ENCODE assay signal across 8 mouse cellular contexts in genomic region chr9:15044391-15045083, GRCm38 (mm10). TPM values are rescaled to one million over a fixed set of nuclear protein-coding genes. Genes with fewer than 3 reads are reported as not detected.
DNase-seq lines count a peak whose midpoint lies in the region; ATAC-seq and TF ChIP-seq lines count a peak whose summit lies in the region.

No protein-coding gene starts in this region.

- peak overlapping the region; percentile 84 for H3K4me2 ChIP-seq in heart, embryonic 12.5 days
- H3K4me2 ChIP-seq in embryonic facial prominence, embryonic 11.5 days (ENCODE audit: low read depth, low read length) = peak overlapping the region; percentile 56
- peak overlapping the region; percentile 89 for H3K4me2 ChIP-seq in intestine, embryonic 16.5 days (ENCODE audit: low read depth, low read length)

- peaks cover 20% of the 10 kb centered on the region for H3K4me1 ChIP-seq in heart, embryonic 12.5 days (replicated peaks)
- H3K4me1 ChIP-seq in embryonic facial prominence, embryonic 11.5 days (ENCODE audit: control insufficient read depth, insufficient read depth, low read length) = no peaks in the 10 kb centered on the region
- peaks cover 12% of the 10 kb centered on the region for H3K4me1 ChIP-seq in intestine, embryonic 16.5 days (ENCODE audit: control insufficient read depth, insufficient read depth, low read length)

- H3K27me3 ChIP-seq in heart, embryonic 12.5 days (replicated peaks) = 0 out of 2 replicates have a peak, but pooled peaks cover 3% of the 10 kb centered on the region
- no peaks in the 10 kb centered on the region for H3K27me3 ChIP-seq in C2C12 (ENCODE audit: control insufficient read depth, insufficient read depth, insufficient read length)
- H3K27me3 ChIP-seq in embryonic facial prominence, embryonic 11.5 days (ENCODE audit: control insufficient read depth, insufficient read depth, low read length) = no peaks in the 10 kb centered on the region
- no peaks in the 10 kb centered on the region for H3K27me3 ChIP-seq in intestine, embryonic 16.5 days (replicated peaks; ENCODE audit: control insufficient read depth, insufficient read depth, low read length)

- peak overlapping the region; percentile 82 for H3K9ac ChIP-seq in heart, embryonic 12.5 days
- H3K9ac ChIP-seq in embryonic facial prominence, embryonic 11.5 days (replicated peaks; ENCODE audit: low read length) = peak overlapping the region; percentile 95
- H3K9ac ChIP-seq in intestine, embryonic 16.5 days (ENCODE audit: low read depth, low read length) = peak overlapping the region; percentile 87

- intact Hi-C loops in heart, postnatal 36 days (cut with DNase I) = no loop called here

- no peaks in the 10 kb centered on the region; the same call in 1 of the 2 replicates for H3K36me3 ChIP-seq in heart, embryonic 12.5 days
- H3K36me3 ChIP-seq in C2C12 (ENCODE audit: control insufficient read depth, insufficient read depth) = no peaks in the 10 kb centered on the region
- H3K36me3 ChIP-seq in embryonic facial prominence, embryonic 11.5 days (replicated peaks; ENCODE audit: control insufficient read depth, insufficient read depth, low read depth, low read length) = no peaks in the 10 kb centered on the region; the same call in 1 of the 2 replicates
- H3K36me3 ChIP-seq in intestine, embryonic 16.5 days (ENCODE audit: control insufficient read depth, insufficient read depth, low read length) = no peaks in the 10 kb centered on the region

- DNase-seq in heart, postnatal 36 days = no peak
- peak; percentile 46 for DNase-seq in embryonic facial prominence, embryonic 11.5 days (ENCODE audit: low spot score)
- peak; percentile 48 for DNase-seq in naive thymus-derived CD4-positive, alpha-beta T cell, adult 2 months (ENCODE audit: low read depth)
- no peak for DNase-seq in cerebellum, postnatal 4 days (ENCODE audit: low spot score in 2 of 2)
- DNase-seq in lung, postnatal 4 days = no peak

- peak; percentile 4; the same call in 1 of the 2 replicates for ATAC-seq in heart, embryonic 12.5 days (ENCODE audit: insufficient number of reproducible peaks, low FRiP score)
- peak; percentile 18; the same call in 1 of the 2 replicates for ATAC-seq in embryonic facial prominence, embryonic 11.5 days (replicated peaks; ENCODE audit: insufficient number of reproducible peaks, low FRiP score, low TSS enrichment, low read depth)
- ATAC-seq in intestine, embryonic 16.5 days = peak; percentile 40

- H3K79me2 ChIP-seq in C2C12 (ENCODE audit: control insufficient read depth, insufficient read depth) = peaks cover 56% of the 10 kb centered on the region

- H3ac ChIP-seq in C2C12 (ENCODE audit: control insufficient read depth, insufficient read length, low read depth) = peak overlapping the region; percentile 81

- H3K4me3 ChIP-seq in heart, embryonic 12.5 days = peak overlapping the region; percentile 71
- peak overlapping the region; percentile 57 for H3K4me3 ChIP-seq in C2C12 (ENCODE audit: insufficient read depth, poor library complexity, severe bottlenecking)
- H3K4me3 ChIP-seq in embryonic facial prominence, embryonic 11.5 days (ENCODE audit: low read depth, low read length) = peak overlapping the region; percentile 84
- H3K4me3 ChIP-seq in intestine, embryonic 16.5 days (ENCODE audit: low read length) = peak overlapping the region; percentile 85

- no peak for TF ChIP-seq CTCF in C2C12 (IDR thresholded peaks at IDR 0.05; ENCODE audit: control insufficient read depth, insufficient read depth, insufficient read length)

- WGBS in heart, embryonic 12.5 days = 1% methylated on average over 28 of the region's 28 CpGs
- WGBS in embryonic facial prominence, embryonic 11.5 days = under 1% methylated on average over 28 of the region's 28 CpGs
- WGBS in intestine, embryonic 16.5 days = 1% methylated on average over 28 of the region's 28 CpGs

- H3K9me3 ChIP-seq in heart, embryonic 12.5 days (replicated peaks) = no peaks in the 10 kb centered on the region
- H3K9me3 ChIP-seq in embryonic facial prominence, embryonic 11.5 days (replicated peaks; ENCODE audit: control insufficient read depth, low read length) = no peaks in the 10 kb centered on the region
- H3K9me3 ChIP-seq in intestine, embryonic 16.5 days (ENCODE audit: control insufficient read depth, low read length) = no peaks in the 10 kb centered on the region

- H3K79me3 ChIP-seq in C2C12 (ENCODE audit: low read depth) = peaks cover 29% of the 10 kb centered on the region

- peak overlapping the region; percentile 69; the same call in 1 of the 2 replicates for H3K27ac ChIP-seq in heart, embryonic 12.5 days (ENCODE audit: poor library complexity, severe bottlenecking)
- peak overlapping the region; percentile 82 for H3K27ac ChIP-seq in embryonic facial prominence, embryonic 11.5 days (replicated peaks; ENCODE audit: low read depth, low read length)
- peak overlapping the region; percentile 91 for H3K27ac ChIP-seq in intestine, embryonic 16.5 days (ENCODE audit: low read length)

TF ChIP-seq in C2C12, 6 proteins besides CTCF, POLR2A, EP300 and RAD21:
- TF ChIP-seq MYOG (IDR thresholded peaks at IDR 0.05; ENCODE audit: control insufficient read depth, extremely low read depth, insufficient read length) = no peak
- TF ChIP-seq MYOD1 (IDR thresholded peaks at IDR 0.05; ENCODE audit: control insufficient read depth, insufficient read length, low read depth) = no peak
- no peak for TF ChIP-seq MAX (IDR thresholded peaks at IDR 0.05)
- TF ChIP-seq CEBPB (IDR thresholded peaks at IDR 0.05; ENCODE audit: low read depth) = no peak
- no peak for TF ChIP-seq USF1 (IDR thresholded peaks at IDR 0.05; ENCODE audit: low read depth)
- TF ChIP-seq FOSL1 (IDR thresholded peaks at IDR 0.05; ENCODE audit: insufficient read depth, low read length, poor library complexity, severe bottlenecking) = no peak

RNA-seq across cellular contexts. Expression of gene Panx1, which starts 0.7 kb away (rescaled TPM):
- polyA plus RNA-seq in heart, embryonic 12.5 days (2016; fragmentation: Nextera tagmentation; extraction: Ambion mirVana) = 25.6 and 26.1 TPM in 2 replicates
- 1 to 10 TPM; 4.7 to 7.1 TPM for total RNA-seq in heart, postnatal 36 days (2021)
- 42.8 TPM for polyA plus RNA-seq in C2C12 (2012; fragmentation: generic; extraction: Trizol)
- 89.8 and 94.4 TPM in 2 replicates for polyA plus RNA-seq in embryonic facial prominence, embryonic 11.5 days (2014; fragmentation: Nextera tagmentation; extraction: Ambion mirVana)
- polyA plus RNA-seq in intestine, embryonic 16.5 days (2015; fragmentation: Nextera tagmentation; extraction: Ambion mirVana) = 27.8 and 30.3 TPM in 2 replicates

Comparison
In these comparisons a context has a peak if more than half of its experiments do, and no peak if none do; other contexts are left out.
1. DNase-seq: peak in embryonic facial prominence, embryonic 11.5 days (single experiment) and naive thymus-derived CD4-positive, alpha-beta T cell, adult 2 months (single experiment); none in heart, postnatal 36 days (0 of 2), cerebellum, postnatal 4 days (0 of 2) and lung, postnatal 4 days (0 of 2).
2. Peak in every context shown above with its lines, with median percentiles within 50 percentile points of each other: ATAC-seq, H3K27ac ChIP-seq, H3K4me2 ChIP-seq, H3K4me3 ChIP-seq and H3K9ac ChIP-seq.